Mouse (Mus musculus): ENCODE results near the gene Slc48a1. TPM values are rescaled to one million over a fixed set of nuclear protein-coding genes. Genes with fewer than 3 reads are reported as not detected.

The Slc48a1 gene
- polyA plus RNA-seq, 1 experiment: 117 TPM

GRCm38 (mm10) chr15:97795559-97796235 lies 17.4 kb downstream of the Slc48a1 start:
- Histone ChIP-seq H3K27me3 (ENCODE audit: control insufficient read depth, insufficient read depth, low read length) (no peaks in the 10 kb centered on the region), H3K36me3 (ENCODE audit: control insufficient read depth, insufficient read depth, low read length) (peaks cover 50% of the 10 kb centered on the region), H3K4me3 (ENCODE audit: extremely low read depth, insufficient read depth, insufficient read length) (no peak overlapping the region), H3K4me1 (ENCODE audit: control insufficient read depth, insufficient read depth, insufficient read length) (no peaks in the 10 kb centered on the region), H3K27ac (ENCODE audit: insufficient read depth, low read length) (no peak overlapping the region)
- no peak for DNase-seq (ENCODE audit: low read depth in 1 of 2, low spot score in 2 of 2)
- TF ChIP-seq CTCF (IDR thresholded peaks at IDR 0.05; ENCODE audit: extremely low read depth, insufficient read depth, insufficient read length, insufficient replicate concordance) (no peak), POLR2A (IDR thresholded peaks at IDR 0.05; ENCODE audit: low read depth, low read length) (no peak)
- WGBS: 95% methylated on average over 10 of the region's 10 CpGs

- no peak for TF ChIP-seq POLR2A (IDR thresholded peaks at IDR 0.05; ENCODE audit: low read depth, low read length)
- no peak for TF ChIP-seq CTCF (IDR thresholded peaks at IDR 0.05; ENCODE audit: extremely low read depth, insufficient read depth, insufficient read length, insufficient replicate concordance)
Observed at GRCm38 (mm10) chr15:97796674-97797310, 18.5 kb downstream of the Slc48a1 start.

GRCm38 (mm10) chr15:97798134-97798533 lies 19.8 kb downstream of the Slc48a1 start:
- no peak overlapping the region for H3K4me3 ChIP-seq (ENCODE audit: extremely low read depth, insufficient read depth, insufficient read length)
- 94% methylated on average over 17 of the region's 17 CpGs for WGBS
- H3K36me3 ChIP-seq (ENCODE audit: control insufficient read depth, insufficient read depth, low read length): peaks cover 58% of the 10 kb centered on the region
- H3K27ac ChIP-seq (ENCODE audit: insufficient read depth, low read length): no peak overlapping the region
- no peaks in the 10 kb centered on the region for H3K27me3 ChIP-seq (ENCODE audit: control insufficient read depth, insufficient read depth, low read length)
- H3K4me1 ChIP-seq (ENCODE audit: control insufficient read depth, insufficient read depth, insufficient read length): no peaks in the 10 kb centered on the region
- TF ChIP-seq POLR2A (IDR thresholded peaks at IDR 0.05; ENCODE audit: low read depth, low read length): no peak
- TF ChIP-seq CTCF (IDR thresholded peaks at IDR 0.05; ENCODE audit: extremely low read depth, insufficient read depth, insufficient read length, insufficient replicate concordance): no peak
- no peak for DNase-seq (ENCODE audit: low read depth in 1 of 2, low spot score in 2 of 2)

More at GRCm38 (mm10) chr15:97796674-97797310, 18.5 kb downstream of the Slc48a1 start:
- DNase-seq (ENCODE audit: low read depth in 1 of 2, low spot score in 2 of 2): no peak
- no peak overlapping the region for H3K27ac ChIP-seq (ENCODE audit: insufficient read depth, low read length)
- H3K4me3 ChIP-seq (ENCODE audit: extremely low read depth, insufficient read depth, insufficient read length): no peak overlapping the region
- no peaks in the 10 kb centered on the region for H3K27me3 ChIP-seq (ENCODE audit: control insufficient read depth, insufficient read depth, low read length)
- WGBS: 95% methylated on average over 17 of the region's 17 CpGs
- H3K4me1 ChIP-seq (ENCODE audit: control insufficient read depth, insufficient read depth, insufficient read length): no peaks in the 10 kb centered on the region
- peaks cover 60% of the 10 kb centered on the region for H3K36me3 ChIP-seq (ENCODE audit: control insufficient read depth, insufficient read depth, low read length)

- Histone ChIP-seq H3K27me3 (ENCODE audit: control insufficient read depth, insufficient read depth, low read length) (no peaks in the 10 kb centered on the region), H3K36me3 (ENCODE audit: control insufficient read depth, insufficient read depth, low read length) (peaks cover 55% of the 10 kb centered on the region)
- 93% methylated on average over 11 of the region's 11 CpGs for WGBS
Observed at GRCm38 (mm10) chr15:97799446-97799845, 21.1 kb downstream of the Slc48a1 start.

GRCm38 (mm10) chr15:97800853-97801252 lies 22.5 kb downstream of the Slc48a1 start:
- WGBS: 94% methylated on average over 13 of the region's 13 CpGs
- Histone ChIP-seq H3K4me1 (ENCODE audit: control insufficient read depth, insufficient read depth, insufficient read length) (no peaks in the 10 kb centered on the region), H3K36me3 (ENCODE audit: control insufficient read depth, insufficient read depth, low read length) (peaks cover 46% of the 10 kb centered on the region), H3K27me3 (ENCODE audit: control insufficient read depth, insufficient read depth, low read length) (no peaks in the 10 kb centered on the region), H3K4me3 (ENCODE audit: extremely low read depth, insufficient read depth, insufficient read length) (no peak overlapping the region), H3K27ac (ENCODE audit: insufficient read depth, low read length) (no peak overlapping the region)
- no peak for DNase-seq (ENCODE audit: low read depth in 1 of 2, low spot score in 2 of 2)
- TF ChIP-seq CTCF (IDR thresholded peaks at IDR 0.05; ENCODE audit: extremely low read depth, insufficient read depth, insufficient read length, insufficient replicate concordance): no peak
- TF ChIP-seq POLR2A (IDR thresholded peaks at IDR 0.05; ENCODE audit: low read depth, low read length): no peak

More at GRCm38 (mm10) chr15:97799446-97799845, 21.1 kb downstream of the Slc48a1 start:
- H3K27ac ChIP-seq (ENCODE audit: insufficient read depth, low read length): no peak overlapping the region
- no peak overlapping the region for H3K4me3 ChIP-seq (ENCODE audit: extremely low read depth, insufficient read depth, insufficient read length)
- no peak for TF ChIP-seq CTCF (IDR thresholded peaks at IDR 0.05; ENCODE audit: extremely low read depth, insufficient read depth, insufficient read length, insufficient replicate concordance)
- TF ChIP-seq POLR2A (IDR thresholded peaks at IDR 0.05; ENCODE audit: low read depth, low read length): no peak
- no peaks in the 10 kb centered on the region for H3K4me1 ChIP-seq (ENCODE audit: control insufficient read depth, insufficient read depth, insufficient read length)
- no peak for DNase-seq (ENCODE audit: low read depth in 1 of 2, low spot score in 2 of 2)

GRCm38 (mm10) chr15:97801811-97802210 lies 23.5 kb downstream of the Slc48a1 start:
- H3K36me3 ChIP-seq (ENCODE audit: control insufficient read depth, insufficient read depth, low read length): peaks cover 49% of the 10 kb centered on the region
- WGBS: 84% methylated on average over 7 of the region's 7 CpGs
- no peak for DNase-seq (ENCODE audit: low read depth in 1 of 2, low spot score in 2 of 2)
- no peaks in the 10 kb centered on the region for H3K27me3 ChIP-seq (ENCODE audit: control insufficient read depth, insufficient read depth, low read length)
- TF ChIP-seq CTCF (IDR thresholded peaks at IDR 0.05; ENCODE audit: extremely low read depth, insufficient read depth, insufficient read length, insufficient replicate concordance): no peak
- TF ChIP-seq POLR2A (IDR thresholded peaks at IDR 0.05; ENCODE audit: low read depth, low read length): no peak
- no peaks in the 10 kb centered on the region for H3K4me1 ChIP-seq (ENCODE audit: control insufficient read depth, insufficient read depth, insufficient read length)
- H3K4me3 ChIP-seq (ENCODE audit: extremely low read depth, insufficient read depth, insufficient read length): no peak overlapping the region
- no peak overlapping the region for H3K27ac ChIP-seq (ENCODE audit: insufficient read depth, low read length)

- no peak overlapping the region for H3K4me3 ChIP-seq (ENCODE audit: extremely low read depth, insufficient read depth, insufficient read length)
- WGBS: 90% methylated on average over 13 of the region's 13 CpGs
- no peaks in the 10 kb centered on the region for H3K27me3 ChIP-seq (ENCODE audit: control insufficient read depth, insufficient read depth, low read length)
- peaks cover 48% of the 10 kb centered on the region for H3K36me3 ChIP-seq (ENCODE audit: control insufficient read depth, insufficient read depth, low read length)
- no peak overlapping the region for H3K27ac ChIP-seq (ENCODE audit: insufficient read depth, low read length)
- TF ChIP-seq POLR2A (IDR thresholded peaks at IDR 0.05; ENCODE audit: low read depth, low read length) (no peak), CTCF (IDR thresholded peaks at IDR 0.05; ENCODE audit: extremely low read depth, insufficient read depth, insufficient read length, insufficient replicate concordance) (no peak)
- DNase-seq (ENCODE audit: low read depth in 1 of 2, low spot score in 2 of 2): no peak
- H3K4me1 ChIP-seq (ENCODE audit: control insufficient read depth, insufficient read depth, insufficient read length): no peaks in the 10 kb centered on the region
Observed at GRCm38 (mm10) chr15:97802575-97802974, 24.3 kb downstream of the Slc48a1 start.
